1 mouse cellular context compared by ENCODE assay signal in the genomic region with DNA sequence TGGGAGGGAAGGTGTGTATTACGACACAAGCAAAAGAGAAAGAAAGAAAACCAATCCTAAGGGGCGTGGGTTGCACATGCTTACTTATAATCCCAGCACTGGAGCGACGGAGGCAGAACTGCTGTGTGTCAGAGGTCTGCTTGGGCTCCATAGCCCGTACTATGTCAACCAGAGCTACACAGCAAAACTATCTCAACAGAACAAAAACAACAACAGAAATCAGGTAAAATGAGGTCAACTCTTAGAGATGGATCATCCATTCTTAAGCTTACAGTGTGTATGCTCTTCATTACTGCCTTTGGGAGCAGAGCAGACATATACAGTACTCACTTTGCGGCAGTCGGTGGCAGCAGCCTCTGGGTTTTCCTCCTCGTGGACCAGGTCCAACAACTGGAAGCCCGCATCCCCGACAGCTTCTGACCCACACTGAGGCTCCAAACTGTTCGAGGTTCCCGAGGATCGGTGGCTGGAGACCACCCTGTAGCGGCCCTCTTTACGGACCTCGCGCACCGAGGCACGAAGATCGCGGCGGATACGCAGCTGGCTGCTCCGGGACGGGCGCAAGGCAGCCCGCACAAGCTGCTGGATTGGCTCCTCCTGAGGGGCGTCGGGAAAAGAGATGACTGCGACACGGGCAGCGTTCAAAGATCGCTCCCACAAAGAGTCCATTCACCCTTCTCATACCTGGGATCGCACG.
TF ChIP-seq lines count a peak whose summit lies in the region.

No protein-coding gene starts in this region.

TF ChIP-seq in CH12.LX, 34 proteins besides CTCF, POLR2A, EP300 and RAD21 (continued from another document):
- TF ChIP-seq MAX (IDR thresholded peaks at IDR 0.05; ENCODE audit: low read length) = 0 out of 2 replicates have a peak, but pooled peaks have one; percentile 25
- TF ChIP-seq POLR2AphosphoS2 (IDR thresholded peaks at IDR 0.05; ENCODE audit: low read depth, low read length) = no peak
- TF ChIP-seq BHLHE40 (IDR thresholded peaks at IDR 0.05; ENCODE audit: low read depth, low read length) = no peak
- no peak; the same call in 1 of the 2 replicates for TF ChIP-seq MYC (IDR thresholded peaks at IDR 0.05; ENCODE audit: low read depth, low read length)
